Mouse (Mus musculus) embryonic facial prominence, embryonic 12.5 days (tissue): ENCODE measurements around the gene Cilp2. TPM values are rescaled to one million over a fixed set of nuclear protein-coding genes. Genes with fewer than 3 reads are reported as not detected.

Experiments used
- ATAC-seq: fragments of 200-750 bp; cut with Nextera tagmentation; 2 replicates; pipeline ENCODE4 v1.8.0; 2017; ENCODE audit not compliant: insufficient number of reproducible peaks, insufficient read depth, low FRiP score, low TSS enrichment
- H3K27ac ChIP-seq: fragments of 300-500 bp; sonication (generic); 2 replicates; pipeline ENCODE4 v1.5.1; 2016; ENCODE audit warnings: mild to moderate bottlenecking
- H3K27me3 ChIP-seq: fragments of 300-500 bp; sonication (generic); 2 replicates; pipeline ENCODE4 v1.6.1; 2016; ENCODE audit warnings: mild to moderate bottlenecking, moderate library complexity
- H3K36me3 ChIP-seq: fragments of 300-500 bp; sonication (generic); 2 replicates; pipeline ENCODE4 v1.6.1; 2016; ENCODE audit warnings: mild to moderate bottlenecking
- H3K4me1 ChIP-seq: fragments of 300-500 bp; sonication (generic); 2 replicates; pipeline ENCODE4 v1.6.1; 2016
- H3K4me2 ChIP-seq: fragments of 300-500 bp; sonication (generic); replicated peaks from 2 replicates; pipeline ENCODE4 v1.6.1; 2016; ENCODE audit warnings: mild to moderate bottlenecking, moderate library complexity
- H3K4me3 ChIP-seq: fragments of 300-500 bp; sonication (generic); 2 replicates; pipeline ENCODE4 v1.5.1; 2016; ENCODE audit warnings: mild to moderate bottlenecking
- H3K9ac ChIP-seq: fragments of 300-500 bp; sonication (generic); 2 replicates; pipeline ENCODE4 v1.6.1; 2016; ENCODE audit warnings: mild to moderate bottlenecking, moderate library complexity
- H3K9me3 ChIP-seq: fragments of 300-500 bp; sonication (generic); 2 replicates; pipeline ENCODE4 v1.6.1; 2016; ENCODE audit warnings: mild to moderate bottlenecking, moderate library complexity
- WGBS: fragments of 180-500 bp; shearing (Covaris S2); methylation state at CpG from one replicate; pipeline ENCODE4 v1.1.7; 2016; 5-methylcytosine and 5-hydroxymethylcytosine counted together
- polyA plus RNA-seq: library from polyadenylated mRNA; unstranded; fragments of >200 nt; fragmentation: Nextera tagmentation; extraction: Ambion mirVana; gene quantifications from 2 replicates; pipeline ENCODE4 v1.2.1, GENCODE M21; 2016

The Cilp2 gene
- polyA plus RNA-seq, 1 experiment from 2014 or later = 1.2 TPM

DNA sequence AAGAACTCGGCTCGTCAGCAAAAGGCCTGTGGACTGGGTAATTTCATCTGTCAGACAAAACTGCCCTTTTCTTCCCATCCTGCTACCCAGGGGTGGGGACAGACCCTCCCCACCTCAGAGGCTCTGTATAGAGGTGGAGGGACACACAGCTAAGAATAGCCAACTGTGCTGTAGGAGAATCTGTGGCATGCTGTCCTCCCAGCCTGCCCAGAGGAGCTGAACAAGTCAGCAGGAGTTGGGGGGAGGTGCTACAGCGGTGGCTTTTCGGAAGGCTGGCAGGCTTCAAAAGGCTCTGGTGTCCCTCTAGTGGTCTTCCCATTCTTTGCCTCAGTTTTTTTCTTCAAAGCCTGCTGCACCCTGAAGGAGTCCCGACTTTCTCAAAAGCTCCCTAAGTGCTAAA, 28.3 kb upstream of the Cilp2 start:
- no peak overlapping the region for H3K9ac ChIP-seq
- no peak for ATAC-seq
- no peak overlapping the region for H3K27ac ChIP-seq
- H3K4me1 ChIP-seq = peaks cover 10% of the 10 kb centered on the region
- no peak overlapping the region for H3K4me2 ChIP-seq
- 60% methylated on average over 5 of the region's 5 CpGs for WGBS
- H3K36me3 ChIP-seq = peaks cover 70% of the 10 kb centered on the region
- no peaks in the 10 kb centered on the region for H3K27me3 ChIP-seq
- H3K4me3 ChIP-seq = no peak overlapping the region
- no peaks in the 10 kb centered on the region for H3K9me3 ChIP-seq

DNA sequence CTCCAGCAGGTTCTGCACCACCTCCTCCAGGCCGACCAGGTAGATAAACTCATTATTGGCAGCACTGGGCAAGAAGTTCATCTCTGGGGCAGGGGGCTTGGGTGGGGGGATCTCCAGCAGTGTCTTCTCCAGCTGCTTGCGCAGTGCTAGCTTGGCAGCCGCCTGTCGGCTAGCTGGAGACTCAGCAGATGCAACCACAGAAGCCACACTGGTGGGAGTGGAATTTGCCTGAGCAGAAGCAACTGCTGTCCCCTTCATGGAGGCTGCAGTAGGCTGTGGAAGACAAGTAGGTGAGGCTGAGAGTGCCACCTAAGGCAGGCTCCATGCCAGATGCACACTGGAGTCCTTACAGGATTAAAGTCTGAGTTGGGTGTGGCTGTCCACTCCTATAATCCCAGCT, 27.0 kb upstream of the Cilp2 start:
- Histone ChIP-seq H3K27ac (no peak overlapping the region), H3K4me2 (no peak overlapping the region), H3K27me3 (no peaks in the 10 kb centered on the region), H3K4me1 (no peaks in the 10 kb centered on the region), H3K4me3 (no peak overlapping the region), H3K9me3 (no peaks in the 10 kb centered on the region), H3K36me3 (peaks cover 82% of the 10 kb centered on the region), H3K9ac (no peak overlapping the region)
- WGBS = 87% methylated on average over 4 of the region's 4 CpGs
- ATAC-seq = no peak

DNA sequence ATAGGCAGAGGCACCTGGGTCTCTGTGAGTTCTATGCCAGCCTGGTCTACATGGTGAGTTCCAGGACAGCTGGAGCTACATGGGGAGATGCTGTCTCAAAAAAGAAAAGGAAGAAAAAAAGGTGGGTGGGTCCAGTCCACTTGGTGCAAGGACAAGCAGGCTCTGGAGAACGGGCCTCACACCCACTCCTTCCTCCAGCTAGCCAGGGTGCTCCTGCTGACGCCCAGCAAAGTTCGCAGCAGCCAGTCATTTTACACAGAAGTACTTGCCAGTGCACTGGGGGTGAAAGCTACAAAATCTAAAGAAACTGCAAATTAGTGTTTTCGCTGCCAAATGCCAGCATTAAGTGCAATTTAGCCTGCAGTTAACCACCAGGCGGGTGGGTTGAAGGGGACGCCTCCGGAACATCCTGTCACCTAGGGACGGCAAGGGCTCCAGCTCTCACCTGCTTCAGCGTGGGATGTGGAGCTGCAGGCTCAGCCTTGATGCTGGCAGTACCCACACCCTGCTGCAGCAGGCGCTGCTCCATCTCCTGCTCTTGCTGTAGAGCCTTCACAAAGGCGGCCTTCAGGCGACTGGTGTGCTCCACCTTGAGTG, 25.1 kb upstream of the Cilp2 start:
- WGBS = 89% methylated on average over 12 of the region's 12 CpGs
- Histone ChIP-seq H3K27ac (no peak overlapping the region), H3K9ac (no peak overlapping the region), H3K36me3 (peaks cover 91% of the 10 kb centered on the region), H3K4me3 (no peak overlapping the region), H3K27me3 (no peaks in the 10 kb centered on the region), H3K4me1 (no peaks in the 10 kb centered on the region), H3K9me3 (no peaks in the 10 kb centered on the region), H3K4me2 (no peak overlapping the region)
- ATAC-seq = no peak

DNA sequence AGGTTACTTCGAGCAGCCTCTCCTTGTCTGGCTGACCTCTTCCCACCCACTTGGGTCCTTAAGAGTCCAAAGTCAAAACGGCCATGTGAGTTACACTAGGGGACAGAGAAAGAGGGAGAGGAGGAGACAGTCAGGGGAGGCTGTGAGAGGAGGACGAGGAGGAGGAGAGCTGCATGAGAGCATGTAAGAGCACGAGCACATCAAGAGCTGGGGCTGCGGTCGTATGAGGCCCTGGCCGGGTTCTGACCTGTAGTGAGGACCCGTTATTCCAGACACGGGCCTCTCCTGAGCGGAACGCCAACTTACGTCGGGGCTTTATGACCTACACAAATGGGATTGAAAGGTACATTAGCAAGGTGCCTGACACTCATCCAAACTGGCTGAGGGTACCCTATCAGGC, 24.4 kb upstream of the Cilp2 start:
- Histone ChIP-seq H3K4me1 (no peaks in the 10 kb centered on the region), H3K9ac (no peak overlapping the region), H3K9me3 (no peaks in the 10 kb centered on the region), H3K27me3 (no peaks in the 10 kb centered on the region), H3K27ac (no peak overlapping the region), H3K36me3 (peaks cover 91% of the 10 kb centered on the region), H3K4me2 (no peak overlapping the region), H3K4me3 (no peak overlapping the region)
- WGBS = 91% methylated on average over 13 of the region's 13 CpGs
- ATAC-seq = no peak

DNA sequence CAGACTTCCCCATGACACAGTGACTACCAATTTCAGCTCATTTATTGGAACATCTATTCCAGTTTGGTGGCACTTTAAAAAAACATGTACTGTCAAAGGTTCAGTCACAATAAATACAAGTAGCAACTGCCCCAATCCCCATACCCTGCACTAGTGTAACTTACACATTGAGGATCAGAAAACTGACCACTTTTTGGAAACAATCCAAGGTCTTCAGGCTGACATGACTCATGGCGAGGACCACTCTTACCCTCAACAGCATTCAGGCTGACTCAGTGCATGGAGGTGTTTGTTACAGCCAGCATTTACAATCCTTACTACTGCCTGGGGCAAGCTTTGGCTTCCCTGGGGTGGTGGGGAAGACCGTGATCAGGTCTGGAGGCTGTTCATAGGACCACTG, 19.6 kb upstream of the Cilp2 start:
- Histone ChIP-seq H3K9me3 (no peaks in the 10 kb centered on the region), H3K36me3 (peaks cover 46% of the 10 kb centered on the region), H3K27me3 (no peaks in the 10 kb centered on the region), H3K4me3 (no peak overlapping the region), H3K4me2 (no peak overlapping the region), H3K27ac (no peak overlapping the region), H3K4me1 (peaks cover 6% of the 10 kb centered on the region), H3K9ac (no peak overlapping the region)
- no peak for ATAC-seq
- WGBS = 91% methylated on average over 2 of the region's 2 CpGs

DNA sequence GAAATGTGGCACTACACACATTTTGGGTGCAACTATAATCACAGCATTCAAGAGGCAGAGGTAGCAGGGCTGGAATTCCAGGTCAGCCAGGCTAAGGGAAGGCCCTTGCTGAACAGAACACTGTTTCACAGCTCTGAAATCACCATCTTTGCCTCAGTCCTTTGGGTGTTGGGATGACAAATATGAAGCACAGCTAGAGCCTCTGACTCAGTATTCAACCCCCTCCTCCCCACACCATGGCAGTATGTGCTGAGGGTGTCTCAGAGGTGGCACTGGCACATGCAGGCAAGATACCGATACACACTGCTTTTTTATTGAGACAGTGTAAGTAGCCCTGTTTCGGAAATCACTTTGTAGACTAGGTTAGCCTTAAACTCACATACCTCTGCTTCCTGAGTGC, 18.8 kb upstream of the Cilp2 start:
- Histone ChIP-seq H3K27ac (no peak overlapping the region), H3K4me2 (no peak overlapping the region), H3K9me3 (no peaks in the 10 kb centered on the region), H3K4me1 (peaks cover 10% of the 10 kb centered on the region), H3K4me3 (no peak overlapping the region), H3K27me3 (no peaks in the 10 kb centered on the region), H3K9ac (no peak overlapping the region), H3K36me3 (peaks cover 37% of the 10 kb centered on the region)
- ATAC-seq = no peak
- WGBS = 87% methylated on average over 2 of the region's 2 CpGs

DNA sequence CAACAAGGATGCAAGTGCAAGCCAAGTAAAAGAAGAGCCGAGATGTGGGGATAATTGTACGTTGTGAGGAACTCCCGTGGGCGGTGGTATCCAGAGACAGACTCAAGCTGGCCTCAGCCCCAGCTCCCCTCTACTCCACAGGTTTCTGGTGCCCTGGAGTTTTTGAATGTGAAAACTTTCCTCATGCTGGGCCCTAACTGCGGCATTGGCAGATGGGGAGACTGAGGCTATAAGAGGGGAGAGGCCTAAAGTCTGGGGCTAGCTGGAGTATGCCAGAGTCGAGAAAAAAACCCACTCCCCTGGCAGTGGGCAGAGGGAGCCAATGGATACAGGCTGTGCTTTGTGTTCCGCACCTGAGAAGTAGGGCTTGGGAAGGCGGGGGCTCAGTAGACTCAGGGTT, 16.6 kb upstream of the Cilp2 start:
- Histone ChIP-seq H3K27me3 (no peaks in the 10 kb centered on the region), H3K4me2 (peak overlapping the region; percentile 95; the same call in 1 of the 2 replicates), H3K4me1 (peaks cover 20% of the 10 kb centered on the region), H3K9ac (no peak overlapping the region), H3K36me3 (peaks cover 19% of the 10 kb centered on the region), H3K9me3 (no peaks in the 10 kb centered on the region), H3K27ac (no peak overlapping the region), H3K4me3 (peak overlapping the region; percentile 70; the same call in 1 of the 2 replicates)
- WGBS = 75% methylated on average over 8 of the region's 8 CpGs
- ATAC-seq = no peak

DNA sequence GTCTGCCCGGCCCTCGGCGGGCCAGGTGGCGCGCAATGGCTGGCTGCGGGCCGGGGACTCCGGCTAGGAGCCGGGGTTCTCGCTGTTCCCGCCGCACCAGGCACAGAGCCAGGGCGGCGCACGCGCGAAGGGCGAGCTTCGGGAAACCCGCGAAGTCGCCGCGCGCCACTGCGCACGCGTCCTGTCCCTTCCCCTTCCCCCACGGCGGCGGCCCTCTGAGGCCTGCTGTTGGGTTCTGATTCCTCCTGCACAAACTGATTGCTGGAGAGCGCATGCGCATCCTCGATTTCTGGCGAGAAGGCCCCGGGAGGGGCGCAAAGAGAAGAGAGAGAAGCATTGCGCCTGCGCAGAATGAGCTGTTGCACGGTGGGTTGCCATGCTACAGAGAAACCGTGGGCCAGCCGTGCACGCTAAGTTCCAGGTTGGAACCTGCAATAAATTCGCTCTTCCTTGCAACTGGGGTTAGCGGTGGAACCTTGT, 15.6 kb upstream of the Cilp2 start:
- Histone ChIP-seq H3K4me1 (peaks cover 20% of the 10 kb centered on the region), H3K36me3 (peaks cover 20% of the 10 kb centered on the region), H3K27ac (peak overlapping the region; percentile 91), H3K4me3 (peak overlapping the region; percentile 70), H3K9ac (peak overlapping the region; percentile 67), H3K9me3 (no peaks in the 10 kb centered on the region), H3K4me2 (peak overlapping the region; percentile 95), H3K27me3 (no peaks in the 10 kb centered on the region)
- ATAC-seq = peak; percentile 89
- WGBS = under 1% methylated on average over 45 of the region's 45 CpGs

DNA sequence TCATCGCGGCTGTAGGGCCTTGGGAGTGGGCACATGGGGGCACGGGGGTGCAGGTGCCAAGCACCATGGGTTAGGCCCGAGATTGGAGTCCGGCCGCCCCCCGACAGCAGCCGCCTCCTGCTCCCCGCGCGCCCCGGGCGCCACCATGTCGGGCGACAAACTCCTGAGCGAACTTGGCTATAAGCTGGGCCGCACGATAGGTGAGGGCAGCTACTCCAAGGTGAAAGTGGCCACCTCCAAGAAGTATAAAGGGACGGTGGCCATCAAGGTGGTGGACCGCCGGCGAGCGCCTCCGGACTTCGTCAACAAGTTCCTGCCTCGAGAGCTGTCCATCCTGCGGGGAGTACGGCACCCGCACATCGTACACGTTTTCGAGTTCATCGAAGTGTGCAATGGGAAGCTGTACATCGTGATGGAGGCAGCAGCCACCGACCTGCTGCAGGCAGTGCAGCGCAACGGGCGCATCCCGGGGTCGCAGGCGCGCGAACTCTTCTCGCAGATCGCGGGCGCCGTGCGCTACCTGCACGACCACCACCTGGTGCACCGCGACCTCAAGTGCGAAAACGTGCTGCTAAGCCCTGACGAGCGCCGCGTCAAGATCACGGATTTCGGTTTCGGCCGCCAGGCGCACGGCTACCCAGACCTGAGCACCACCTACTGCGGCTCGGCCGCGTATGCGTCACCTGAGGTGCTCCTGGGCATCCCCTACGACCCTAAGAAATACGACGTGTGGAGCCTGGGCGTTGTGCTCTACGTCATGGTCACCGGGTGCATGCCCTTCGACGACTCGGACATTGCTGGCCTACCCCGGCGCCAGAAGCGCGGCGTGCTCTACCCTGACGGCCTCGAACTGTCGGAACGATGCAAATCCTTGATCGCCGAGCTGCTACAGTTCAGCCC, 14.9 kb upstream of the Cilp2 start, which contains the start of the genes Tssk6, Ndufa13 and Yjefn3:
TSS of gene Tssk6 (plus strand) at position 22 of the 900 bp plus-strand sequence.
TSS of gene Ndufa13 (minus strand) at position 396 of the 900 bp plus-strand sequence.
TSS of gene Yjefn3 (minus strand) at position 550 of the 900 bp plus-strand sequence.
- 6% methylated on average over 89 of the region's 89 CpGs for WGBS
- peak within 1 kb of the TSS; percentile 91 for H3K27ac ChIP-seq
- H3K9ac ChIP-seq = peak within 1 kb of the TSS; percentile 67
- H3K4me3 ChIP-seq = peak within 1 kb of the TSS; percentile 70
- H3K4me1 ChIP-seq = peaks cover 20% of the 10 kb centered on the region
- no peaks in the 10 kb centered on the region for H3K9me3 ChIP-seq
- peak within 1 kb of the TSS; percentile 95 for H3K4me2 ChIP-seq
- ATAC-seq = no peak; the same call in none of the 2 replicates
- H3K36me3 ChIP-seq = peaks cover 23% of the 10 kb centered on the region; the same call in 1 of the 2 replicates
- no peaks in the 10 kb centered on the region for H3K27me3 ChIP-seq

DNA sequence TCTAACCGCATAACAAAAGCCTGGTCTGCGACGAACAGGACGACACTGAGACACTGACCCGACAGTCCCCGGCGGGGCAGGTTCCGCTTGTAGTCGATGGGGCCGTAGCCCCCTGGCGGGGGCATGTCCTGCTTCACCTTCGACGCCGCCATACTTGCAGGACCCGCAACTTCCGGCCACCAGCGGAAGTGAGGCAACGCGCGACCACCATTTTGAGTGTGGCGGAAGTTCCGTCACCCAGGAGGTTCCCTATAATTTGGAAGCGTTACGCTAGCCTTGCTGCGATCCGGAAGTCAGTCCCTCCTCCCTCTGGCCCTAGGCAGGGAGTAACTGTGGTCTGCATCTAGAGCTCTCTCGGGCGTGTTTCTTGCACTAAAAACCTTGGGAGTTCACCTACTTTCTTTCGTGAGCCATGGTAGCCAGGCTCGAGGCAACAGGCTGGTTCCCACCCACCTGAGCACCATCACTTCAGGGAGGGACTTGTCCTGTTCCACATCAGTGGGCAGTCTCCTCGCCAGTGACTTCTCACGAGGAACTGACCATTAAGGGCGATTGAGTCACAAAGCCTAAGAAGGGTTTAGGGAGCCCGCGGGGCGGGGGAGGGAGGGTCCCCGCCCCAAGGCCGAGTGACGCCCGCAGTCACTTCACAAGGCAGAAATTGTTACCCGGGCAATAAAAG, 14.1 kb upstream of the Cilp2 start:
- H3K4me2 ChIP-seq = peak overlapping the region; percentile 95
- H3K4me3 ChIP-seq = peak overlapping the region; percentile 70
- peaks cover 19% of the 10 kb centered on the region; the same call in 1 of the 2 replicates for H3K36me3 ChIP-seq
- no peaks in the 10 kb centered on the region for H3K27me3 ChIP-seq
- peak overlapping the region; percentile 67 for H3K9ac ChIP-seq
- peaks cover 20% of the 10 kb centered on the region for H3K4me1 ChIP-seq
- WGBS = 4% methylated on average over 41 of the region's 41 CpGs
- peak overlapping the region; percentile 91 for H3K27ac ChIP-seq
- ATAC-seq = peak; percentile 53
- no peaks in the 10 kb centered on the region for H3K9me3 ChIP-seq

DNA sequence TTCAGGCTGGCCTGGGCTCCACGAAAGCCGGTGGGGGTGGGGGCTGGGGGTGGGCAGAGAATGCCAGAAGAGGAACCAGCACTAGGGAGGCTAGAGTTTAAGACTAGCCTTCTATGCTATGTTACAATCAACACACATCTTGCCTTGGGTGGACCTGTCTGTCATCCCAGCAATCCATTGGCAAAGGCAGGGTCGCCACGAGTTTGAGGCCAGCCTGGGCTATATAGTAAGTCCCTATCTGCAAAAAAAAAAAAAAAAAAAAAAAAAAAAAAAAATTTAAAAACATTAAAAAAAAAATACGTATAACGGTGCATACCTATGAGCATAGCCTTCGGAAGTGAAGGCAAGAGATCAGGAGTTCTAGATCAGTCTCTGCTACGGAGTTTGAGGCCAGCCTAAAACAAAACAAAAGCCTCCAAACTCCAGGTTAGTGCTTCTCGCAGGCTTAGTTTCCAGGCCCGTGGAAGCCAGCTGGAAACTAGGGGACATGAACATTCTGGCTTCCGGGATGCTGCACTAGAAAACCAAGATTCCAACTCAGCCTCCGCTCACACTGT, 13.5 kb upstream of the Cilp2 start:
- Histone ChIP-seq H3K27ac (peak overlapping the region; percentile 87), H3K36me3 (peaks cover 17% of the 10 kb centered on the region; the same call in 1 of the 2 replicates), H3K9ac (peak overlapping the region; percentile 67), H3K27me3 (no peaks in the 10 kb centered on the region), H3K4me2 (peak overlapping the region; percentile 95), H3K4me3 (peak overlapping the region; percentile 70), H3K9me3 (no peaks in the 10 kb centered on the region), H3K4me1 (peaks cover 20% of the 10 kb centered on the region)
- 18% methylated on average over 12 of the region's 12 CpGs for WGBS
- no peak; the same call in 1 of the 2 replicates for ATAC-seq
